Mouse (Mus musculus): Measurements from ENCODE around the gene Acvr1b. TPM values are rescaled to one million over a fixed set of nuclear protein-coding genes. Genes with fewer than 3 reads are reported as not detected.
A peak's percentile ranks its signal among the peaks of the same experiment; 100 is the strongest.

The Acvr1b gene
- polyA plus RNA-seq, 1 experiment from 2014 or later = 7.1 TPM

- no peak overlapping the region for H3K27ac ChIP-seq
- peaks cover 41% of the 10 kb centered on the region for H3K4me1 ChIP-seq
- no peaks in the 10 kb centered on the region for H3K36me3 ChIP-seq
- H3K4me3 ChIP-seq = no peak overlapping the region
- 41% methylated on average over 6 of the region's 6 CpGs for WGBS
- H3K4me2 ChIP-seq (replicated peaks) = no peak overlapping the region
- no peak for ATAC-seq (ENCODE audit: low FRiP score, low read depth)
- no peak overlapping the region for H3K9ac ChIP-seq
- no peaks in the 10 kb centered on the region for H3K9me3 ChIP-seq
- H3K27me3 ChIP-seq = no peaks in the 10 kb centered on the region
These were observed 26.0 kb upstream of the Acvr1b start for GRCm38 (mm10) chr15:101147910-101148273.

DNA sequence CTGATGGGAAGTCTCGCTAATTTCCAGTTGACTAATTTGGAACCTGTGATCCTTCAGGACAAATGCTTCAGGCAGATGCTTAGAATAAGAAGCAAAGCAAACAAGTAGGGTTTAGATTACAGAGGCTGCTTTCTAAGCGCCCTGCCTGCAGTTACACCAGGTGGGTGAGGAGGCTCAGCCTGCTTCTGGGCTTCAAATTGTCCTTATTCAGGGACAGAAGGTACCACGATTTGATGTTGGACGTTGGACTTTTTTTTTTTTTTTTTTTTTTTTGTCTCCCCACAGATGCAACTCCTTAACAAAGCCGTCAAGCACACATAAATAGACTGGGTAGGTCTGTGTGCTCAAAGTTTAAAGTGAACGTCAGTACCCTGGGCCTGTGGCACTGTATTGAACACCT is 25.3 kb upstream of the Acvr1b start:
- H3K36me3 ChIP-seq = no peaks in the 10 kb centered on the region
- H3K4me2 ChIP-seq (replicated peaks) = no peak overlapping the region
- peaks cover 34% of the 10 kb centered on the region for H3K4me1 ChIP-seq
- 67% methylated on average over 6 of the region's 6 CpGs for WGBS
- H3K4me3 ChIP-seq = no peak overlapping the region
- ATAC-seq (ENCODE audit: low FRiP score, low read depth) = no peak
- no peaks in the 10 kb centered on the region for H3K9me3 ChIP-seq
- no peak overlapping the region for H3K9ac ChIP-seq
- no peak overlapping the region for H3K27ac ChIP-seq
- H3K27me3 ChIP-seq = no peaks in the 10 kb centered on the region

DNA sequence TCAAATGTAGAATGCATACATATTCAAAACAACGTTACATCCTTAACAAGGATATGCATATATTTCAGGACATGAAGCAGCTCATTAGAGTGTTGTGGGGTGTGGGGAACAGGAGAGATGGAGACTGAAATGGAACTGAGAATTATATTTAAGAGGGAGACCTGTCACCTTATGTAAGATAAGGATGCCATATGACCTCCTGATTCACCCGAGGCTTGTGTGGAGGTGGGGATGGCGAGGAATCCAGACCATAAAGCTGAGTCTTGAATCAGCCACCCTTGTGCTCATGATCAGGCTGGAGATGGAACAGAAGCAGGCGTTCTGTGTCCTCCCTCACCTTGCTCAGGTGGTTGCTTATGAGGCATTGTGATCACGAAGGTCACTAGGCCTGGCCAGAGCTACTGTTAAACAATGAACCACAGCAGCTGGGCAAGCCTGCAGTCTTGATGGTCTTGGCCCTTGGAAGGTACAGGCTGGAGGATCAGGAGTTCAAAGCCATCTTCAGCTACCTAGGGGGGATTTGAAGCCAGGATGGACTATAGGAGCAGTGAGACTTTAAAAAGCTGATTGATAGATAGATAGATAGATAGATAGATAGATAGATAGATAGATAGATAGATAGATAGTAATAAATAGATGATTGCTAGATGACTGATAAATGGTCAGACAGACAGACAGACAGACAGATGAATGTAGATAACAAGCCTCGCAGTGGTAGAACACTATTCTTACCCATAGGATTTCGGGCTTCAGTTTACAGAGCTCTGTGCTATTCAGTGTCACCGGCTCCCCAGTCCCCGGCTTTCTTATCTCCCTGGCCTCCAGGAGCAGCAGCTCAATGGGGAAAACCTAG is 22.2 kb upstream of the Acvr1b start:
- H3K4me2 ChIP-seq (replicated peaks) = no peak overlapping the region
- 80% methylated on average over 9 of the region's 9 CpGs for WGBS
- H3K36me3 ChIP-seq = no peaks in the 10 kb centered on the region
- H3K27me3 ChIP-seq = no peaks in the 10 kb centered on the region
- H3K9me3 ChIP-seq = 0 out of 2 replicates have a peak, but pooled peaks cover 2% of the 10 kb centered on the region
- peaks cover 7% of the 10 kb centered on the region; the same call in 1 of the 2 replicates for H3K4me1 ChIP-seq
- no peak for ATAC-seq (ENCODE audit: low FRiP score, low read depth)
- H3K9ac ChIP-seq = no peak overlapping the region
- no peak overlapping the region for H3K27ac ChIP-seq
- H3K4me3 ChIP-seq = no peak overlapping the region

- Histone ChIP-seq H3K9ac (no peak overlapping the region), H3K9me3 (0 out of 2 replicates have a peak, but pooled peaks cover 7% of the 10 kb centered on the region), H3K4me2 (replicated peaks) (no peak overlapping the region), H3K27me3 (no peaks in the 10 kb centered on the region), H3K4me3 (no peak overlapping the region), H3K36me3 (no peaks in the 10 kb centered on the region), H3K27ac (no peak overlapping the region), H3K4me1 (peaks cover 4% of the 10 kb centered on the region; the same call in 1 of the 2 replicates)
- ATAC-seq (ENCODE audit: low FRiP score, low read depth) = no peak
- 74% methylated on average over 7 of the region's 7 CpGs for WGBS
These were observed 18.9 kb upstream of the Acvr1b start for GRCm38 (mm10) chr15:101154700-101155616.

- Histone ChIP-seq H3K36me3 (no peaks in the 10 kb centered on the region), H3K4me3 (no peak overlapping the region), H3K27me3 (no peaks in the 10 kb centered on the region), H3K27ac (no peak overlapping the region), H3K4me1 (peaks cover 47% of the 10 kb centered on the region), H3K4me2 (replicated peaks) (peak overlapping the region; percentile 34), H3K9ac (no peak overlapping the region), H3K9me3 (0 out of 2 replicates have a peak, but pooled peaks cover 7% of the 10 kb centered on the region)
- WGBS = 19% methylated on average over 1 of the region's 1 CpGs
- no peak for ATAC-seq (ENCODE audit: low FRiP score, low read depth)
These were observed 13.7 kb upstream of the Acvr1b start for GRCm38 (mm10) chr15:101160128-101160527.

GRCm38 (mm10) chr15:101160591-101160990 is 13.3 kb upstream of the Acvr1b start:
- 7% methylated on average over 7 of the region's 7 CpGs for WGBS
- H3K27ac ChIP-seq = peak overlapping the region; percentile 48; the same call in 1 of the 2 replicates
- H3K4me1 ChIP-seq = peaks cover 48% of the 10 kb centered on the region
- ATAC-seq (ENCODE audit: low FRiP score, low read depth) = peak; percentile 46; the same call in 1 of the 2 replicates
- no peaks in the 10 kb centered on the region for H3K36me3 ChIP-seq
- peak overlapping the region; percentile 34 for H3K4me2 ChIP-seq (replicated peaks)
- no peaks in the 10 kb centered on the region for H3K27me3 ChIP-seq
- no peak overlapping the region for H3K4me3 ChIP-seq
- H3K9me3 ChIP-seq = 0 out of 2 replicates have a peak, but pooled peaks cover 7% of the 10 kb centered on the region
- H3K9ac ChIP-seq = no peak overlapping the region

DNA sequence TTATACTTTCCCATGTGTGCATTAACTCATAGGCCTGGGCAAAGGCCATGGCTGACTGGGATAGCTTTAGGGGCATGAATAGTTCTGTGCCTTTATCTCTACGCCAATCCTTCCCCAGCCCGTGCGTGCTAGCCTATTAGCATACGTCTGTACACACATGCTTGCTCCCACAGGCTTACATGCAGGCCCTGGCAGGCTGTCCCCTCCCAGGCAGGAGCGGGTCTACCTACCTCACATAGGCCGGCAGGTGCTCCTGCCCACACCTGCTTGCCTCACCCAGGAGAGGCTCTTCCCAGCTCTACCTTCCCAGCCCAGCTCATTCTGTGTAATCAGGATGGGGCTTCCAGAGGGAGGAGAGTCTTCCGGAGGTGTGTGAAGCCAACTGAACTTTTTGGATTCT is 12.3 kb upstream of the Acvr1b start:
- ATAC-seq (ENCODE audit: low FRiP score, low read depth) = no peak
- 81% methylated on average over 7 of the region's 7 CpGs for WGBS

GRCm38 (mm10) chr15:101163056-101163458 is 10.8 kb upstream of the Acvr1b start:
- peak; percentile 85 for ATAC-seq (ENCODE audit: low FRiP score, low read depth)
- H3K4me1 ChIP-seq = peaks cover 52% of the 10 kb centered on the region
- H3K9ac ChIP-seq = no peak overlapping the region
- H3K9me3 ChIP-seq = no peaks in the 10 kb centered on the region
- no peaks in the 10 kb centered on the region for H3K27me3 ChIP-seq
- no peaks in the 10 kb centered on the region for H3K36me3 ChIP-seq
- H3K4me3 ChIP-seq = no peak overlapping the region
- H3K4me2 ChIP-seq (replicated peaks) = peak overlapping the region; percentile 45
- 7% methylated on average over 15 of the region's 15 CpGs for WGBS
- H3K27ac ChIP-seq = peak overlapping the region; percentile 69

More for the DNA sequence above, 12.3 kb upstream of the Acvr1b start:
- Histone ChIP-seq H3K9ac (no peak overlapping the region), H3K36me3 (no peaks in the 10 kb centered on the region), H3K4me1 (peaks cover 52% of the 10 kb centered on the region), H3K27ac (0 out of 2 replicates have a peak overlapping the region, but pooled peaks have one; percentile 48), H3K4me2 (replicated peaks) (no peak overlapping the region), H3K27me3 (no peaks in the 10 kb centered on the region), H3K4me3 (no peak overlapping the region), H3K9me3 (0 out of 2 replicates have a peak, but pooled peaks cover 6% of the 10 kb centered on the region)

DNA sequence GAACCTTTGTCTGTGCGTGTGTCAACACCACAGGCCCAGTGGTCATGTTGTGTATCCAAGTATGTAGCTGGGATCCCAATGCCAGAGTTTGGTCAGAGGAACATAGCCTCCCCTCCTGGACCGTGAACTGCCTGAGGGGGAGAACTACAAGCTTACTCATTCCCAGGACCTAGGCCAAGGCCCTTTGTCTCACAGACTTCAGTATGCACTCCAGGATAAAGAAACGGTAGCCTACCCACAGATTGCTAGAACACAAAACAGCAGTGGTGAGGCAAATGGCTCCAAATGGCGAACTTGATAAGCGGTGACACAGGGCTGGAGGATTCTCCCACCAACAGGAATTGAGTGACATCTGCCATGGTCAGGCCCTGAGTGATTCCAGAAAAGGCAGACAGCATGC is 10.0 kb upstream of the Acvr1b start:
- H3K4me2 ChIP-seq (replicated peaks) = peak overlapping the region; percentile 45; the same call in 1 of the 2 replicates

GRCm38 (mm10) chr15:101164291-101164690 is 9.6 kb upstream of the Acvr1b start:
- Histone ChIP-seq H3K4me2 (replicated peaks) (no peak overlapping the region), H3K4me1 (peaks cover 52% of the 10 kb centered on the region), H3K27me3 (no peaks in the 10 kb centered on the region), H3K4me3 (no peak overlapping the region), H3K27ac (peak overlapping the region; percentile 69; the same call in 1 of the 2 replicates), H3K36me3 (no peaks in the 10 kb centered on the region), H3K9me3 (no peaks in the 10 kb centered on the region), H3K9ac (no peak overlapping the region)
- 71% methylated on average over 5 of the region's 5 CpGs for WGBS
- ATAC-seq (ENCODE audit: low FRiP score, low read depth) = no peak

More for the DNA sequence above, 10.0 kb upstream of the Acvr1b start:
- Histone ChIP-seq H3K9ac (no peak overlapping the region), H3K27ac (peak overlapping the region; percentile 69), H3K4me3 (no peak overlapping the region), H3K36me3 (no peaks in the 10 kb centered on the region), H3K4me1 (peaks cover 52% of the 10 kb centered on the region), H3K9me3 (no peaks in the 10 kb centered on the region), H3K27me3 (no peaks in the 10 kb centered on the region)
- 0 out of 2 replicates have a peak, but pooled peaks have one; percentile 5 for ATAC-seq (ENCODE audit: low FRiP score, low read depth)
- WGBS = 63% methylated on average over 5 of the region's 5 CpGs

- no peak overlapping the region for H3K27ac ChIP-seq
- no peak for ATAC-seq (ENCODE audit: low FRiP score, low read depth)
- H3K36me3 ChIP-seq = no peaks in the 10 kb centered on the region
- no peaks in the 10 kb centered on the region for H3K27me3 ChIP-seq
- H3K9ac ChIP-seq = no peak overlapping the region
- no peak overlapping the region for H3K4me2 ChIP-seq (replicated peaks)
- H3K4me1 ChIP-seq = peaks cover 39% of the 10 kb centered on the region
- 66% methylated on average over 16 of the region's 16 CpGs for WGBS
- no peak overlapping the region for H3K4me3 ChIP-seq
- no peaks in the 10 kb centered on the region for H3K9me3 ChIP-seq
These were observed 8.0 kb upstream of the Acvr1b start for GRCm38 (mm10) chr15:101165658-101166437.

All from limb, embryonic 13.5 days (tissue).